Mouse (Mus musculus): ENCODE measurements around the gene Plpp2. TPM values are rescaled to one million over a fixed set of nuclear protein-coding genes. Genes with fewer than 3 reads are reported as not detected.
A peak's percentile ranks its signal among the peaks of the same experiment; 100 is the strongest.

Gene Plpp2
- polyA plus RNA-seq (2015; fragmentation: Nextera tagmentation; extraction: Ambion mirVana), result 33.2 and 34.1 TPM in 2 replicates

GRCm38 (mm10) chr10:79533126-79533911 is at the start of gene Plpp2:
TSS of gene Plpp2 (minus strand) at chr10:79533796.
- peak within 1 kb of the TSS; percentile 49 for H3K9ac ChIP-seq
- H3K27ac ChIP-seq, result peak within 1 kb of the TSS; percentile 81
- WGBS, result under 1% methylated on average over 52 of the region's 52 CpGs
- peak within 1 kb of the TSS; percentile 95 for H3K4me2 ChIP-seq
- no peaks in the 10 kb centered on the region for H3K4me1 ChIP-seq
- no peaks in the 10 kb centered on the region for H3K9me3 ChIP-seq
- ATAC-seq (ENCODE audit: borderline replicate concordance, extremely low read depth, low FRiP score, low TSS enrichment), result peak; percentile 73
- H3K27me3 ChIP-seq, result no peaks in the 10 kb centered on the region
- no peaks in the 10 kb centered on the region for H3K36me3 ChIP-seq
- H3K4me3 ChIP-seq, result peak within 1 kb of the TSS; percentile 66

- H3K9ac ChIP-seq, result no peak overlapping the region
- H3K36me3 ChIP-seq, result no peaks in the 10 kb centered on the region
- H3K4me2 ChIP-seq, result no peak overlapping the region
- 83% methylated on average over 8 of the region's 8 CpGs for WGBS
- no peak overlapping the region for H3K27ac ChIP-seq
- H3K9me3 ChIP-seq, result no peaks in the 10 kb centered on the region
- no peaks in the 10 kb centered on the region; the same call in 1 of the 2 replicates for H3K27me3 ChIP-seq
- no peak overlapping the region for H3K4me3 ChIP-seq
- no peaks in the 10 kb centered on the region for H3K4me1 ChIP-seq
- no peak for ATAC-seq (ENCODE audit: borderline replicate concordance, extremely low read depth, low FRiP score, low TSS enrichment)
These were observed 47.9 kb upstream of the Plpp2 start for GRCm38 (mm10) chr10:79581501-79581900.

GRCm38 (mm10) chr10:79580811-79581210 is 47.2 kb upstream of the Plpp2 start:
- 39% methylated on average over 6 of the region's 6 CpGs for WGBS
- Histone ChIP-seq H3K4me1 (no peaks in the 10 kb centered on the region), H3K27me3 (no peaks in the 10 kb centered on the region; the same call in 1 of the 2 replicates), H3K9me3 (no peaks in the 10 kb centered on the region), H3K27ac (no peak overlapping the region), H3K4me3 (no peak overlapping the region), H3K36me3 (no peaks in the 10 kb centered on the region), H3K4me2 (no peak overlapping the region), H3K9ac (no peak overlapping the region)
- ATAC-seq (ENCODE audit: borderline replicate concordance, extremely low read depth, low FRiP score, low TSS enrichment), result no peak

GRCm38 (mm10) chr10:79580356-79580755 is 46.8 kb upstream of the Plpp2 start:
- Histone ChIP-seq H3K36me3 (no peaks in the 10 kb centered on the region), H3K9me3 (no peaks in the 10 kb centered on the region), H3K4me3 (no peak overlapping the region), H3K4me2 (no peak overlapping the region), H3K27ac (no peak overlapping the region), H3K27me3 (no peaks in the 10 kb centered on the region; the same call in 1 of the 2 replicates), H3K9ac (no peak overlapping the region), H3K4me1 (no peaks in the 10 kb centered on the region)
- 65% methylated on average over 7 of the region's 7 CpGs for WGBS
- no peak for ATAC-seq (ENCODE audit: borderline replicate concordance, extremely low read depth, low FRiP score, low TSS enrichment)

- H3K4me3 ChIP-seq, result no peak overlapping the region
- H3K36me3 ChIP-seq, result no peaks in the 10 kb centered on the region
- no peak overlapping the region for H3K9ac ChIP-seq
- no peaks in the 10 kb centered on the region for H3K4me1 ChIP-seq
- no peak overlapping the region for H3K27ac ChIP-seq
- H3K9me3 ChIP-seq, result no peaks in the 10 kb centered on the region
- no peak for ATAC-seq (ENCODE audit: borderline replicate concordance, extremely low read depth, low FRiP score, low TSS enrichment)
- no peaks in the 10 kb centered on the region; the same call in 1 of the 2 replicates for H3K27me3 ChIP-seq
- no peak overlapping the region for H3K4me2 ChIP-seq
- 78% methylated on average over 12 of the region's 12 CpGs for WGBS
These were observed 46.2 kb upstream of the Plpp2 start for GRCm38 (mm10) chr10:79579781-79580180.

- 63% methylated on average over 7 of the region's 7 CpGs for WGBS
- Histone ChIP-seq H3K36me3 (no peaks in the 10 kb centered on the region), H3K9me3 (no peaks in the 10 kb centered on the region), H3K9ac (no peak overlapping the region), H3K4me1 (no peaks in the 10 kb centered on the region), H3K4me2 (no peak overlapping the region), H3K4me3 (no peak overlapping the region), H3K27ac (no peak overlapping the region), H3K27me3 (no peaks in the 10 kb centered on the region; the same call in 1 of the 2 replicates)
- no peak for ATAC-seq (ENCODE audit: borderline replicate concordance, extremely low read depth, low FRiP score, low TSS enrichment)
These were observed 45.3 kb upstream of the Plpp2 start for GRCm38 (mm10) chr10:79578891-79579290.

GRCm38 (mm10) chr10:79578276-79578675 is 44.7 kb upstream of the Plpp2 start:
- H3K4me2 ChIP-seq, result no peak overlapping the region
- no peaks in the 10 kb centered on the region for H3K36me3 ChIP-seq
- no peak overlapping the region for H3K4me3 ChIP-seq
- no peak overlapping the region for H3K27ac ChIP-seq
- no peaks in the 10 kb centered on the region for H3K4me1 ChIP-seq
- H3K27me3 ChIP-seq, result no peaks in the 10 kb centered on the region; the same call in 1 of the 2 replicates
- H3K9me3 ChIP-seq, result no peaks in the 10 kb centered on the region
- no peak for ATAC-seq (ENCODE audit: borderline replicate concordance, extremely low read depth, low FRiP score, low TSS enrichment)
- no peak overlapping the region for H3K9ac ChIP-seq
- WGBS, result 66% methylated on average over 9 of the region's 9 CpGs

- Histone ChIP-seq H3K27me3 (no peaks in the 10 kb centered on the region; the same call in 1 of the 2 replicates), H3K9me3 (no peaks in the 10 kb centered on the region), H3K4me3 (no peak overlapping the region), H3K4me1 (no peaks in the 10 kb centered on the region), H3K4me2 (no peak overlapping the region), H3K9ac (no peak overlapping the region), H3K27ac (no peak overlapping the region), H3K36me3 (no peaks in the 10 kb centered on the region)
- 56% methylated on average over 4 of the region's 4 CpGs for WGBS
- no peak for ATAC-seq (ENCODE audit: borderline replicate concordance, extremely low read depth, low FRiP score, low TSS enrichment)
These were observed 43.8 kb upstream of the Plpp2 start for GRCm38 (mm10) chr10:79577376-79577775.

GRCm38 (mm10) chr10:79575754-79576153 is 42.2 kb upstream of the Plpp2 start:
- H3K4me3 ChIP-seq, result no peak overlapping the region
- 61% methylated on average over 6 of the region's 6 CpGs for WGBS
- H3K4me2 ChIP-seq, result no peak overlapping the region
- no peaks in the 10 kb centered on the region for H3K36me3 ChIP-seq
- H3K27ac ChIP-seq, result no peak overlapping the region
- no peak overlapping the region for H3K9ac ChIP-seq
- no peak for ATAC-seq (ENCODE audit: borderline replicate concordance, extremely low read depth, low FRiP score, low TSS enrichment)
- H3K9me3 ChIP-seq, result no peaks in the 10 kb centered on the region
- no peaks in the 10 kb centered on the region for H3K4me1 ChIP-seq
- no peaks in the 10 kb centered on the region; the same call in 1 of the 2 replicates for H3K27me3 ChIP-seq

GRCm38 (mm10) chr10:79574796-79575195 is 41.2 kb upstream of the Plpp2 start:
- Histone ChIP-seq H3K27ac (no peak overlapping the region), H3K36me3 (no peaks in the 10 kb centered on the region), H3K4me3 (no peak overlapping the region), H3K27me3 (no peaks in the 10 kb centered on the region; the same call in 1 of the 2 replicates), H3K4me1 (no peaks in the 10 kb centered on the region), H3K4me2 (no peak overlapping the region), H3K9me3 (no peaks in the 10 kb centered on the region), H3K9ac (no peak overlapping the region)
- WGBS, result 84% methylated on average over 6 of the region's 6 CpGs
- no peak for ATAC-seq (ENCODE audit: borderline replicate concordance, extremely low read depth, low FRiP score, low TSS enrichment)

- no peak for ATAC-seq (ENCODE audit: borderline replicate concordance, extremely low read depth, low FRiP score, low TSS enrichment)
- H3K4me1 ChIP-seq, result no peaks in the 10 kb centered on the region
- H3K27me3 ChIP-seq, result no peaks in the 10 kb centered on the region; the same call in 1 of the 2 replicates
- WGBS, result 74% methylated on average over 8 of the region's 8 CpGs
- no peak overlapping the region for H3K9ac ChIP-seq
- H3K36me3 ChIP-seq, result no peaks in the 10 kb centered on the region
- no peak overlapping the region for H3K4me2 ChIP-seq
- no peak overlapping the region for H3K27ac ChIP-seq
- no peak overlapping the region for H3K4me3 ChIP-seq
- H3K9me3 ChIP-seq, result no peaks in the 10 kb centered on the region
These were observed 40.8 kb upstream of the Plpp2 start for GRCm38 (mm10) chr10:79574350-79574749.

- no peaks in the 10 kb centered on the region for H3K4me1 ChIP-seq
- ATAC-seq (ENCODE audit: borderline replicate concordance, extremely low read depth, low FRiP score, low TSS enrichment), result no peak
- no peak overlapping the region for H3K27ac ChIP-seq
- 82% methylated on average over 6 of the region's 6 CpGs for WGBS
- H3K27me3 ChIP-seq, result no peaks in the 10 kb centered on the region
- H3K4me3 ChIP-seq, result no peak overlapping the region
- no peaks in the 10 kb centered on the region for H3K36me3 ChIP-seq
- H3K9ac ChIP-seq, result no peak overlapping the region
- H3K9me3 ChIP-seq, result no peaks in the 10 kb centered on the region
- no peak overlapping the region for H3K4me2 ChIP-seq
These were observed 40.0 kb upstream of the Plpp2 start for GRCm38 (mm10) chr10:79573611-79574010.
